Mouse (Mus musculus) heart, postnatal 0 days (tissue): ENCODE data around the gene Srprb.

Source experiments
- CTCF ChIP-seq: IDR thresholded peaks from 2 replicates; pipeline ENCODE4 v1.5.1; 2016; ENCODE audit warnings: antibody characterized with exemption, control low read depth, low read depth
- EP300 ChIP-seq: IDR thresholded peaks from 2 replicates; pipeline ENCODE4 v1.6.1; 2016; ENCODE audit warnings: antibody characterized with exemption, low read depth

- TF ChIP-seq CTCF: no peak
- TF ChIP-seq EP300: no peak
Observed at GRCm38 (mm10) chr9:103143881-103144280, 58.1 kb downstream of the Srprb start.
